Mouse (Mus musculus) layer of hippocampus, adult 9-11 months (tissue): Measurements from ENCODE around the gene Il31.

Experiments used
- DNase-seq: peaks from one replicate; pipeline ENCODE4 v3.0.0; 2022

Gene Il31

DNA sequence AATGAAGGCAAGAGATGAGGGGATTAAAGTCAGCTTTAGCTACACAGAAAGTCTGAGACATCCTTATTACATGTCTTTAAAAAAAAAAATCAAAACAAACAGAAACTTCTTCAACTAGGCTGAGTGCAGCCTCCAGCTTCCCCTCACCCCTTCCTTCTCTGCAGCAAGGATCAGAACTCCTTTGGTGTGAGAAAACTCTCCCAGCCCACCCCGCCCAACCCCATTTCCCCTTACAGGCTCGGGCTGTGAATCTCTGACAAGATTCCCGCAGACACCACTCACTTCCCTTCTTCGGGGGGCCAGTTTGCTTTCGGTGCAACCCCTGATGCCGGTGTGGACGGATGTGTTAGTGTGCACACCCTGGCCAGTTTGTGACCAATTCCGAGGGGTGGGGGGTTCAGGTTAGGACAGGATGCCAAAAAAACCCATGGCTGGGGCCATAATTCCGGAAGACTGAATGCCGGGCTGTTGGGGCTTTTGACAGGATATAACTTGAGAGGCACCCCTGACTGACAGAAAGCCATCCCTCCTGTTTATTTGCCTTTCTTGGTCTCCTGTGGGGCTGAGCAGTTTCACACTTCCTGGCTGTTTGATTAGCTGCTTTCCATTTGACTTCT is 18.4 kb downstream of the Il31 start:
- no peak for DNase-seq

DNA sequence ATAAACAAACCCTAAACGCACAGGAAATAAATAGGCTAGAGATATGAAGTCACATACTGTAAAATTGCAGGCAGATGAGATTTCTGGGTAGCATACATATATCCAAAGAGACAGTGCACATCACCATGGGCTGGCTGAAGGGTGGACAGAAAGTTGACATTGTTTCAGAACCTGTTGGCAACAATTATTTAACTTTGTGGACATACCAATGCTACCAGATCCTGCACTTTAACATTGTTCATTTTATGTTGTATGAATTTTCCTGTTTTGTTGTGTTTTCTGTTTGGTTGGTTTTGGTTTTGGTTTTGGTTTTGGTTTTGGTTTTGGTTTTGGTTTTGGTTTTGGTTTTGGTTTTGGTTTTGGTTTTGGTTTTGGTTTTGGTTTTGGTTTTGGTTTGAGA is 24.7 kb downstream of the Il31 start:
- DNase-seq: no peak

DNA sequence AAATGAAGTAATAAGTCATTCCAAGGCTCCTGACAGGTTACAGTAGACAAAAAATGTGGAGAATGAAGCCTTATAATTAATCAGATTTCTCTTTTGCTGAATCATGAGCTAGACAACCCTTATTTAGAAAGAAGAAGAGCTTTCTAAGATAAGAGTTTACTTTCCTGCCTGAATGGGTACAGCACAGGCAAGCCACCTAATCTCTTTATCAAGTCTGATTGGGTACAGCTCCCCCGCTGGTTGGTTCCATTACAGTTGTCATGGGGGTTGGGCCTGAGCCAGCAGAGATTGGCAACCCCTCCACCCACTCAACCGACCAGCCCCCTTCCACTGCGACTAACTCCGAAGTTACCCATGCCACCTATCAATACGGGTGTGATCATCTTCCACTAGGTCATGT is 27.9 kb downstream of the Il31 start:
- no peak for DNase-seq

- DNase-seq: no peak
Observed at GRCm38 (mm10) chr5:123451886-123452285, 37.4 kb downstream of the Il31 start.

- no peak for DNase-seq
Observed at GRCm38 (mm10) chr5:123444849-123445334, 44.4 kb downstream of the Il31 start.

DNA sequence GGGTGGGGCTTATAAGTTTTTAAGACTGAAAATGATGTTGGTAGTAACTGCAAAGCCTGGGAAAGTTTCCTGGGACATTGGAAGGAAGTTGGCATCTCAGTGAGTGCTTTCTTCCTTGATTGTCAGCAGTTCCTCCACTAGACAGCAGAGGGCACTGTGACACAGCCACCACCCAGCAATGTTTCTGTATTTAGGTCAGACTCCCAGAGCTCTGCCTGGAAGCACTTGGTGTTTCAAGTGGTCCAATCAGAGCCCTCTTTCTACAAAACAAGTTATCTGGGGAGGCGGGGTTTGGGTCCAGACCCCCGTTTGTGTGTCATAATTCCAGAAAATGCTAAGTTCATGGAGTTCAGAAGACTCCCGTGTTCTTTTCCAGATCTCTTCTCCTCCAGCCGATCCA is 45.2 kb downstream of the Il31 start:
- peak; percentile 59 for DNase-seq

DNA sequence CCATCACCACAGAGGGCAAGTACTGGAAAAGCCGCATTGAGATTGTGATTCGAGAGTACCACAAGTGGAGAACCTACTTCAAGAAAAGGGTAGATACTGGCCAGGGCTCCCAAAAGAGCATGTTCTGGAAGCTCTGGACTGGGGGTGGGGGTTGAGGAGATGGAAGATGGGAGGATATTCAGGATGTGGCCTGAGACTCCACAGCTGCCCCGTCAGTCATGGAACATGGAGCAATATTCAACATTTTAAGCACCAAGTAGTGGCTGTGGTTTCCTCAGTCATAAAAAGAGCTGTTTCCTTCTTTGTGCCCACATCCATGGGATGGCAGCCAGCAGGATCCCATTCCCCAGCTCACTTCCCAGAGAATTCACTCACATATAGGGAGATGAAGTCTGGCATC is 47.0 kb downstream of the Il31 start:
- DNase-seq: no peak

DNA sequence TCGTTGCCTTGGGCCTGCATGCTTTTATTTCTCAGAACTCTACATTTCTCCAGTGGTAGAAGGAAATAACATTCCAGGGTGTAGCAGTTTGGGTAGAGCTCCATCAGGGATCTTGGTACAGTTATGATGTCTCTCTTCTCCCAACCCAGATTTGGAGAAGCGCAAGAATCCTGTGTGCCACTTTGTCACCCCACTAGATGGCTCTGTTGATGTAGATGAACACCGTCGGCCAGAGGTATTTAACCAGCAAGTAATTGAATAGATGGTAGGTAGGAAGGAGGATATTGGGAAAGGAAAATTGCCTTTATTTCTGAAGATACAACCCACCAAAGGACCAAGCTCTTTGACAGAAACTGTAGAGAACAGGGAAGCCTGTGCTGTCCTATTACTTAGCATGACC is 48.6 kb downstream of the Il31 start:
- no peak for DNase-seq

DNA sequence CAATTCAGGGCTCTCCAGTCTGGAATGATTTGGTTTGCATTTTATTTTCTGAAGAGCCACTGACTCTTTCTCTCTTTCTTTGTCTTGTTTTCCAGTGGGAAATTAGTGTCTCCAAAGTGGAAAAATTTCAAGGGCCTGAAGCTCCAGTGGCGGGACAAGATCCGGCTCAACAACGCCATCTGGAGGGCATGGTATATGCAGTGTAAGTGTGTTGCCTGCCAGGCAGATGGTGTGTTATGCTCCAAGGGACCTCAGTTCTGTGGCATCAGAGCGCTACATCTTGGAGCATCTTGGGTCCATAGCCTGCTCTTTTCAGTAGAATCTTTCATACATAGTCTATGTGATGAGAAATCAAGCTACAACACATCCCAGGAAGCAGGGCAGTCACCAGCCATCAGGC is 49.3 kb downstream of the Il31 start:
- no peak for DNase-seq

- DNase-seq: no peak
Observed at GRCm38 (mm10) chr5:123439312-123439711, 50.0 kb downstream of the Il31 start.

- DNase-seq: no peak
Observed at GRCm38 (mm10) chr5:123438381-123438780, 50.9 kb downstream of the Il31 start.

GRCm38 (mm10) chr5:123436780-123437175 is 52.5 kb downstream of the Il31 start:
- peak; percentile 59 for DNase-seq

DNA sequence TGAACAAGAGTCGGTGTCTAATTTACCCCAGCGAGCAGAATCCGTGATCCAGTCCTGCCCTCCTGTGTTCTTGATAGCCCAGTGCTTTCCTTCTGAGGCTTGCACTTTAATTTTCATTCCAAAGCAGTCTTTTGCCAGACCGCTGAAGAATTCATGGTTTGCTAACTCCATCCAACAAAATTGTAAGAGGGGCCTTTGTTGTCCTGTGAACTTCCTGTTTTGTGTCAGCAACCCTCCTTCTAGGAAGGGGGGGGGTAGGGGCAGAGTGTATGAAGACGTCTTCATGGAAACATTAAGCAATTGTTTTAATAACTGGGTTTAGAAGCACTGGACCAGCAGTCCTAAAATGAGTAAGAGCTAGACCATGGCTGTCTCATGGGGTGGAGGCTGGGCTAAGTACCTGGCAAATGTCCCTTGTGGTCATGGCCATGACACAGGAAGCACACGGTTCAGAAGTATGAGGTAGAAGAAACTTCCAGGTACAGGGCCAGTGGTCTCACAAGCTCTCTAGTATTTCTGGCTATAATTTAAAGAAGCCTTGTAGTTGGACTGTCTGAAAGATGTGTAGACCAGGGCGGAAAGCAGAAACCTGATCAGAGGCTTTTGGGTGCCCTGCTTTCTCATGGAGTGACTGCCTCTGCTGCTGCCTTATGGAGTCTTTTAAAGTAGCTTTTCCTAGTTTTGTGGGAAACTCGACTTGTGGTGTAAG is 53.1 kb downstream of the Il31 start:
- DNase-seq: no peak

DNA sequence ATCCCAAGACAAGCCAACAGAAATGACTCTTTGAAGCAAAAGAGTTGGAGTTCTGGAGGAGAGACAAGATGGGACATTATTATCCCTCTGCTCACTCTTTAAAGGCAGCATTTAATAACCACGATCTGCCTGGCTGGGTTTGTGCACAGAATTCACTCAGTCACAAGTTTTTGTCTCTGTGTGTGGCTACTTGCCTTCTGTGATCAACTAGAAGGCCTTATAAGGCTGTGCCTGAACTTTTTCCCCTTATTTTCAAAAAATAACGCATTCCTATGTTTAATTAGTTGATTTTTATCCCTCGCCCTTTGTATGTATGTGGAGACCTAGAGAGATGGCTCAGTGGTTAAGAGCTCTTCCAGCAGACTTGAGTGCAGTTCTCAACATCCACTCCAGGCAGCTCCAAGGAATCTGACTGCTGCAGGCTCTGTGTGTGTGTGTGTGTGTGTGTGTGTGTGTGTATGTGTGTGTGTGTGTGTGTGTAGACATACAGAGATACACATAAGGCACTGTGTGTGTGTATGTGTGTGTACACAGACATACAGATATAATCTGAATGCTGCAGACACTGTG is 56.9 kb downstream of the Il31 start:
- DNase-seq: no peak

DNA sequence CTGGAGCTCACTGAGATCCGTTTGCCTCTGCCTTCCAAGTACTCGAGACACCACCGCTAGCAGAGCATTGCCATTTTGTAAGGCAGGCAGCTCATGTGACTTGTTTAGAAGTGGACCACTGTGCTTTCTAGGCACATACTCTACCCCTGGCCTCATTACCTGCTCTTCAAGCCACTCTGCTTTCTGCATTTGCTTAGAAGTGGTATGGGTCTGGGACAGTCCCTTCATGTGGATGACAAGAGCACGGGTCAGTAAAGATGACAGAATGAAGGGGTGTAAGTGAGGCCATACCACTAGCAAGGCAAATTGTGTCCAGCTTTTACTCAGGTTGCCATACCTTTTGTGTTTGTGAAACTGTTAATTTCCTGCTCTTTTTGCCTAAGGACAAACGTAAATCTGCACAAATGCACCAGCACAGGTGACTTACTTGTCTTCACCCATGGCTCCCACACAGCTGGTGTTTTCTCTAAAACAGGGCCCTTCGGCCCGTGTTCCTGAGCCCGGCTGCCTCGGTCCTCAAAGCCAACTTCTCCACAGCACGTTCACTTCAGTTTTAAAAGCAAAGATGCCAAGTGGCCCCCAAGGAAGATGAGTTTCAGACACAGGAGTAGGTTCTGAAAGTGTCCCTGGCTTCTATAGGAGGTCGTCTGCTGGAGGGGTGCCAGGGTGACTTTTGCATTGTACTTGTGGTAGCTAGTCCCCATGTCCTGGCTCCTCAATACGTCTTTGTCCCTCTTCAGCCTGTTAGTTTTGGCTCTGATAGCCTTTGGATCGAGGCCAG is 57.6 kb downstream of the Il31 start:
- DNase-seq: peak; percentile 64
